Mouse (Mus musculus): ENCODE results near the gene Zswim9. TPM values are rescaled to one million over a fixed set of nuclear protein-coding genes. Genes with fewer than 3 reads are reported as not detected.
"Not testable (repeated sequence)": the region's sequence is repeated elsewhere in the genome, so short reads cannot be mapped to it uniquely, and the experiment has no call there.

The Zswim9 gene
- total RNA-seq, 2 experiments from 2014 or later = 15.7 to 16.5 TPM

DNA sequence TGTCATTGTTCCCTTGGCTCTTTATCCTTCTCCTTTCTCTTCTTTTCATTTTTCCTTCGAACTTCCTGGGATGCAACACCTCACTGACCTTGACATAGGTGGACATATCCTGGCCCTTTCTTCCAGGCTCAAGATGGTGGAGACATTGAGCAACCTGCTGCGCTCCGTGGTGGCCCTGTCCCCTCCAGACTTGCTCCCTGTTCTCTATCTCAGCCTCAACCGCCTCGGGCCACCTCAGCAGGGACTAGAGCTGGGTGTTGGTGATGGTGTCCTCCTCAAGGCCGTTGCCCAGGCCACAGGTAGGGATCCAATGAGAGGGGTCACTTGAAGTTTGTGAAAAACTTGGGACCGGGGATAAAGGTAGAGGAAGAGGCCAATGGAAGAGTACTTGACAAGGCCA lies 16.7 kb upstream of the Zswim9 start:
- DNase-seq (ENCODE audit: extremely low spot score in 1 of 2, low spot score in 2 of 2) = no peak
- TF ChIP-seq CTCF (IDR thresholded peaks at IDR 0.05) = no peak
- intact Hi-C loops (cut with DNase I) = no loop called here
- no peak overlapping the region for H3K27ac ChIP-seq
- H3K4me3 ChIP-seq = no peak overlapping the region

DNA sequence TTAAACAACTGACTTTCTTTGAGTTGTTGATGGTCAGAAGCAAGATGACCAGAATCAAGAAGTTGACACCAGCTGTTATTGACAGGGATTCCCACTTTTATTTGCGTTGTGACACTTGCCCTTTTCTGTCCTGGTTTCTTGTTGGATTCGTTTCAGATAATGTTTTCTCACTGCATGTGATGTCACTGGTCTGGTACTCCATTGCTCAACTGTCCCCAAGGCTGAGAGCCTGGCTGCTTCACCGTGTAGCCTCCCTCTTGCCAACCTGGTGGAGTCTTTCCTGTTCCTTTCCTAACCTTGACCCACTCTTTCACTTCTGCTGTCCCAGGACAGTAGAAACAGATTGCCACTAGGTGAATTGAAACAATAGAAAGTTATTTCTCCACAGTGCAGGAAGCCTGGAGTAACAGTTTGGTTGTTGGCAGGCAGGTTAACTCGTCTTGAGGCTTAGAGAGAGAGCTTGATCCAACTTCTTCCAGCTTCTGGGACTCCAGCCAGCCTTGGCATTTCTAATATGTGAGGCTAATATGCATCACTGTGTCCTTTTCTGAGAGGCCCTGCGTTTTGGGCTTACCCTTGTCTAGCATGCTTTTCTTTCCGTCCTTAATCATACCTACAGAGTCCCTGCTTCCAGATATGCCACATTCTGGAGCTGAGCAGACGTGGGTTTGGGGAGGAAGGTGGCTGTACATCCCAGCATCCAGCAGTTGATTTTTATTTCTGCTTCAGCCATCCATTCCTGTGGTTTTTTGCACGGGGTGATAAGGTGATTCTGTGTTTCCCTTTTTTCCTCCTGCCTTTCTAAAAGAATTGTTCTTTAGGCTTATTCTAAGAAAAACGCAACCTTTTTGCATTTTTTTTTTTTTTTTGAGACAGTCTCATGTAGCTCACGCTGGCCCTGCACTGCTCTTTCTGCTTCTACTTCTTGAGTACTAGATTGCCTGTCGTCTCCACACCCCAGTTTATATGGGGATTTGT lies 15.6 kb upstream of the Zswim9 start:
- TF ChIP-seq CTCF (IDR thresholded peaks at IDR 0.05) = no peak
- Histone ChIP-seq H3K27ac (no peak overlapping the region), H3K4me3 (no peak overlapping the region)
- no peak for DNase-seq (ENCODE audit: extremely low spot score in 1 of 2, low spot score in 2 of 2)
- intact Hi-C loops (cut with DNase I) = no loop called here

DNA sequence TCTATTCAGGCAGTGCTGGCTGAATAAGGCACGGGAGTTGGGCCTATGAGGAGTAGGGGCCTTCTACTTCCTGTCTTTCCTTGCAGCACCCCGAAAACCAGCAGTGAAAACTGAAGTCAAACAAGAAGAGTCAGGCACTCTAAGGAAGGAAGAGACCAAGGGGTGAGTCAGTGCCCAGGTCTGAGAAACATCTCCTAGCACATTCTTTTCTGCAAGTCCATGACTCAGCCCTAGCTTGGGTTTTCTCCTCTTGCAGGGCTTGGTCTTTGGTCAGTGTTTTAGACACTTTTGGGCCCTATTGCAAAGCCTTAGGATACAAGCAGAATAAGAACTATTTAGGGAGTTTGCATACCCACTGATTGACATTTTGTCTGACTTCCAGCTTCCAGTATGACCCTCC lies 12.8 kb upstream of the Zswim9 start:
- Histone ChIP-seq H3K27ac (no peak overlapping the region), H3K4me3 (no peak overlapping the region)
- TF ChIP-seq CTCF (IDR thresholded peaks at IDR 0.05) = no peak
- intact Hi-C loops (cut with DNase I) = no loop called here
- DNase-seq (ENCODE audit: extremely low spot score in 1 of 2, low spot score in 2 of 2) = no peak

DNA sequence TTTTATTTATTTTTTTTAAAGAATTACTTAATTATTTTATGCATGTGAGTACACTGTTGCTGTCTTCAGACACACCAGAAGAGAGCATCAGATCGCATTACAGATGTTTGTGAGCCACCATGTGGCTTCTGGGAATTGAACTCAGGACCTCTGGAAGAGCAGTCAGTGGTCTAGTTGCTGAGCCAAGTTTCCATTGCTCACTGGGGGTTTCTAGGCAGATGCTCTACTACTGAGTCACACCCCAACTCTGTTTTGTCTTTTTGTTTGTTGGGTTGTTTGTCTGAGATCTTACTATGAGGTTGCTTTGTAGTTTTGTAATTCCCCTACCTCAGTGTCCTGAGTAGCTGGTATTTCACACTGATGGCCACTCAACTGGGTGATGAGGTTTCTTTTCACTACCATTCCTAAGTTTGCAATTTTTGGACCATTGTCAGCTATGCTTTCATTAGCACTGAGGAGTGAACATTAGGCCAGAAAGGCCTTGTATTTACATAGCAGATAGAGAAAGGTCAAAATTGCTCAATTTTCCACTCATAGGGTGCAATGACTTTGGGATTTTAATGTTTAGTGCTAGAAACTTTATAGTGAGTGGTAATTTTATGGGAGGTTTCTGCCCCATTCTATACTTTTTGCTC lies 11.6 kb upstream of the Zswim9 start:
- intact Hi-C loops (cut with DNase I) = no loop called here
- no peak for DNase-seq (ENCODE audit: extremely low spot score in 1 of 2, low spot score in 2 of 2)
- no peak overlapping the region for H3K27ac ChIP-seq
- no peak overlapping the region for H3K4me3 ChIP-seq
- no peak for TF ChIP-seq CTCF (IDR thresholded peaks at IDR 0.05)

DNA sequence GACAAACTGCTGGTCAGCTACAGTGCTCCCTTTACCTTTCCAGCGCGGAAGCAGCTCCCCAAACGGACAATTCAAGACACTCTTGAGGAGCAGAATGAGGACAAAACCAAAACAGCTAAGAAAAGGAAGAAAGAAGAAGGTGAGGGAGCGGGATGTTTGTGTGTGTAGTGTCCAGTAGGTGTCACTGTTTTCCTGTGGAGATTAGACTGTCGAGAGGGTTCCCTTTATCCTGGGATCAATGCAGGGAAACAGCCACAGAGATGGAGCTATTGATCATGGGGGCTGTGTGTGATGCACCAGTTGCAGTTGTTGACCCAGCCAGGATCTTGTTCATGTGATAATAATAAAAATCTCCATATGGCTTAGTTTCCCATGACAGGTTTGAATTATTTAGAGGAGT lies 10.1 kb upstream of the Zswim9 start:
- intact Hi-C loops (cut with DNase I) = loop anchor here (1.0 to 5.0 kb wide), 3 partner anchors 64 to 1029 kb away; no protein-coding TSS in a partner anchor
- DNase-seq (ENCODE audit: extremely low spot score in 1 of 2, low spot score in 2 of 2) = no peak
- Histone ChIP-seq H3K4me3 (no peak overlapping the region), H3K27ac (no peak overlapping the region)
- peak; percentile 73 for TF ChIP-seq CTCF (IDR thresholded peaks at IDR 0.05)

DNA sequence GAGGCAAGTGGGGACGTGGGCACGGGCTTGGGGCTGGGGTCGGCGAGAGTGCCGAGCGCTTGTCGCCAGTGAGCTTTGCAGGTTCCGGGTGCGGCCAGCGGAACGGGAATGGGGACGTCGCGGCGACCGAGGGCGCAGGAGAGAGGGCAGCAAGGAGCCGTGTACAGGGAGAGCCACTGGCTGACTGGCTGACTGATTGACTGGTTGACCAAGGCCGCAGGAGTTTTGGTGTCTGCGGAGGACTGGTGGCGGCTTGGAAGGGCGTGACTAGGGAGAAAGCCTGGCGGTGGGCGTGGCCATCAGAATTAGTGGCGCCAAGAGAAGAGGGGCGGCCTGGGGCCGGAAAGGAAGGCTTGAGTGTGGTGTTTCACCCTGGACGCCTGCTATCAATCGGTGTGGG lies 436 bp upstream of the Zswim9 start:
- intact Hi-C loops (cut with DNase I) = loop anchor here (5.0 to 10.0 kb wide), 3 partner anchors 222 to 797 kb away; partner anchors contain the start of gene Zscan22
- H3K4me3 ChIP-seq = peak overlapping the region; percentile 78
- not testable (repeated sequence) for H3K27ac ChIP-seq; DNase-seq (ENCODE audit: extremely low spot score in 1 of 2, low spot score in 2 of 2)

DNA sequence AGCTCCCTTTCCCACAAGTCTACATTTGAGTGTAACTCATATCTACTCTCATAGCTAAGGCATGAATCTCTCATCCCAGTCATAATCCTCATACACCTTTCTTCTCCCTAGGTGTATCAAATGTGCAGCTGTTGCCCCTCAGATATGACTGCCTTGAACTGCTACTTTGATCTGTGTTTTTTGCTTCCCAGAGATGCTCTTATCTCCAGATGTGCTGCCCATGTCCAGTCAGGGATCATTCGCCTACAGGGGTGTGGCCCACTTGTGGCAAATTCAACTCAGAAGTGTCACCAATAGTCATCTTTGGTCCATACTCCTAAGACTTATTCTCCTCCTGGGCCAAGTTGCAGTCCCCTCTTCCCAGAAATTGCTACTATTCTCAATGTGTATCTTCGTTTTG lies 688 bp downstream of the Zswim9 start:
- peak overlapping the region; percentile 93 for H3K27ac ChIP-seq
- TF ChIP-seq CTCF (IDR thresholded peaks at IDR 0.05) = no peak
- peak overlapping the region; percentile 78 for H3K4me3 ChIP-seq
- intact Hi-C loops (cut with DNase I) = loop anchor here (5.0 to 10.0 kb wide), 3 partner anchors 221 to 796 kb away; partner anchors contain the start of gene Zscan22
- no peak for DNase-seq (ENCODE audit: extremely low spot score in 1 of 2, low spot score in 2 of 2)

DNA sequence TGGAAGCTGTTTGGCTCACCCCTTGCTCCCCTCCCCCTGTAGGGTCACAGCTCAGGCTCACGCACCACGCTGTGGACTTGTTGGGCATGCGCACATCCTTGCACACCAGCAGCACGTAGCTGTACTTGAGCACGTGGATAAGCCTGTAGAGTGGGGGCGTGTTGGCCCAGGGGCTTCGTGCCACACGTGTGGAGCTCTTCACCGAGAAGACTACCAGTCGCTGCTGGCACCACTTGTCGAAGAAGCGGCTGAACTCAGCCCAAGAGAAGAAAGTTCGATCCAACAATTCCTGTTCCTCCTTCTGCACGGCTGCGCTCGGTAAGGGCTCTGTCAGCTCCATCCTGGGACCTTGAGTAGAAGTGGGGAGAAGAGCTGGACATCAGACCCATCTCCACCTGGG lies 1.4 kb downstream of the Zswim9 start, which contains the start of gene Lig1:
Gene Lig1 (plus strand): TSS at position 203 of the 400 bp plus-strand sequence.
- TF ChIP-seq CTCF (IDR thresholded peaks at IDR 0.05) = no peak
- Histone ChIP-seq H3K4me3 (peak within 1 kb of the TSS; percentile 78), H3K27ac (peak within 1 kb of the TSS; percentile 93)
- intact Hi-C loops (cut with DNase I) = loop anchor here (5.0 to 10.0 kb wide), 3 partner anchors 220 to 795 kb away; partner anchors contain the start of gene Zscan22
- DNase-seq (ENCODE audit: extremely low spot score in 1 of 2, low spot score in 2 of 2) = no peak

DNA sequence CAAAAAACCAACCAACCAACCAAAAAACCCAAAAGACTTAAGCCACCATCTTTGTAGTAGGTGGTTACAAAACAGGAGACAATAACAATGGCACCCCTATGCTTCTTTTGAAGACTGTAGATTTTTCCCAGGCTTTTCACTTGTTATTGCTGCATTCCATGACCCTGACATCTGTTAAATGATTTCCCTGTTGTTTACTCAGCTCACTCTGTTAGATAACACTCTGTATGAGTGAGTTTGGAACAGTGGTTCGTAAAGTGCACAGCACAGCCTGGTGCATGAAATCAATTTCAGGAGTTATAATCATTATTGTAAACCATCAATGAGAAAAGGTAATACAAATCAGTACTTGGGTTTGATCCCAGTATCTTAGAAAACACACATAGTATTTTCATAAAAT lies 6.8 kb downstream of the Zswim9 start:
- Histone ChIP-seq H3K27ac (no peak overlapping the region), H3K4me3 (no peak overlapping the region)
- TF ChIP-seq CTCF (IDR thresholded peaks at IDR 0.05) = no peak
- no peak for DNase-seq (ENCODE audit: extremely low spot score in 1 of 2, low spot score in 2 of 2)
- intact Hi-C loops (cut with DNase I) = loop anchor here (10.0 kb wide), 1 partner anchor 377 kb away; the partner anchor contains the start of gene Zscan22

DNA sequence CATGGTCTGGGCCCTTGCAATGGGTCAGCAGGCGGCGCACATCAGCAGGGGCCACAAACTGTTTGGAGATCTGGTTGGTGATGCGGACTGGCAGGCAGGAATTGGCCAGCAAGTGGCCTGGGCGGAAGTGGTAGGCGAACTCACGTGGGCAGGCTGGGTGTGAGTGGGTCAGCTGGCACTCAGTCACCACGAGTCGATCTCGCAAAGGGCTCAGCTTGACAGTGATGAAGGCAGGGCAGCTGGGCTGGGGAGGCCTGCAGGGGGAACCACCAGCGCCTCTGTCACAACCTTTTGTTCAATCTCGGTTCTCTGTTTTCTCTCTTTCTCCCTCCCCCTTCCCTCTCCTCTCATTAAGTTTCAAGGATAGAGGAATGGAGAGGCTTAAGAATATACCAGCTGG lies 9.1 kb downstream of the Zswim9 start:
- DNase-seq (ENCODE audit: extremely low spot score in 1 of 2, low spot score in 2 of 2) = no peak
- Histone ChIP-seq H3K4me3 (no peak overlapping the region), H3K27ac (no peak overlapping the region)
- intact Hi-C loops (cut with DNase I) = no loop called here
- no peak for TF ChIP-seq CTCF (IDR thresholded peaks at IDR 0.05)

DNA sequence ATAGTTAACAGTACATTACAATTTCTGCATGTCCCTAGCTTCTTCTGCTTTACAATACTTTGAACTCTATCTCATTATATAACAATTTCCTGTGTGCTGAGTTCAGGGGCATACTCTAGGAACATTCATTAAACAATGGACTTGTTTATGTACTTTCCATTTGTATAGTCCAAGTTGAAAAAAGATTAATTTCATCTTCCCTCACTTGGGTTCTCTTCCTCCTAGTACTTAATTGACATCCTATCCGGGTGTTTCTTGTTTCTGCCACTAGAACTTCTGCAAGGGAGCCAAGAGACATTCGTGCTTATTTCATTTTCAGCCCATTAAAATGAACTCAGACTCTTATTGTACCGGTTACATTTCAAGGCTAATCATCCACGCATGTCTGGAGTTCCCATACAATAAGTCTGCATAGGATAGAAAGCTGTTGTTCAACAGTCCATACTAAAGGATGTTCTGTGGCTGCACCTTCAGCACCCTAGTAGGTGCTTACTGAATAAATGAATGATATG lies 9.7 kb downstream of the Zswim9 start:
- no peak for DNase-seq (ENCODE audit: extremely low spot score in 1 of 2, low spot score in 2 of 2)
- Histone ChIP-seq H3K4me3 (no peak overlapping the region), H3K27ac (no peak overlapping the region)
- intact Hi-C loops (cut with DNase I) = no loop called here
- TF ChIP-seq CTCF (IDR thresholded peaks at IDR 0.05) = no peak

DNA sequence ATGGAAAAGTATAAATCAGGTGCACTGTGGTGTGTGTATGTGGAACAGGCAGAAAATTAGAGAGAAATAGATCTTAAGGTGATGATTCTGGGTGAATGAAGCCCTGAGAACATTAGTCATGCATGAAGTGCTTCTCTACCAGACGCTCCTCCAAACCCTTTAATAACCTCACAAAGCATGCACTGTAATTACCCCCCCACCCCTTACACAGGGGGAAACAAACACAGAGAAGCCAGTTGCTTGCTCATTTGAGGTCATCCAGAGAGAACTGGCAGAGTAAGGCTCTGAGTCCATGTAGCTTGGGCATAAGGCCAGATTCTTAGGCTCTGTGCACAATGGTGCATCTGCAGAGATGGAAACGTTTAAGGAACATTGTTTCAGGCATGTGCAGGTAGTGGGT lies 14.1 kb downstream of the Zswim9 start:
- TF ChIP-seq CTCF (IDR thresholded peaks at IDR 0.05) = no peak
- intact Hi-C loops (cut with DNase I) = loop anchor here (5.0 kb wide), 1 partner anchor 192 kb away; no protein-coding TSS in a partner anchor
- no peak for DNase-seq (ENCODE audit: extremely low spot score in 1 of 2, low spot score in 2 of 2)
- Histone ChIP-seq H3K4me3 (no peak overlapping the region), H3K27ac (no peak overlapping the region)
